Mouse (Mus musculus) cortical plate, adult 2 months (tissue): ENCODE results near the gene RPS10-NUDT3.

Source experiments
- CTCF ChIP-seq: fragments of 200-500 bp; IDR thresholded peaks from 2 replicates; pipeline ENCODE4 v1.5.1; 2011; ENCODE audit warnings: mild to moderate bottlenecking, control low read depth, low read length; ENCODE audit not compliant: insufficient read depth; ENCODE audit errors: extremely low read depth
- POLR2A ChIP-seq: fragments of 200-500 bp; IDR thresholded peaks from 2 replicates; pipeline ENCODE4 v1.6.1; 2011; ENCODE audit warnings: mild to moderate bottlenecking, low read length, control low read depth; ENCODE audit not compliant: insufficient read depth; ENCODE audit errors: extremely low read depth

GRCm38 (mm10) chr17:27546574-27547085 is 88.4 kb downstream of the RPS10-NUDT3 start:
- TF ChIP-seq CTCF: no peak
- TF ChIP-seq POLR2A: no peak
